Mouse (Mus musculus): Measurements from ENCODE around the gene Mlh3. TPM values are rescaled to one million over a fixed set of nuclear protein-coding genes. Genes with fewer than 3 reads are reported as not detected.

Mlh3 gene
- polyA plus RNA-seq, 1 experiment, result not detected

GRCm38 (mm10) chr12:85200929-85201829 is 69.2 kb downstream of the Mlh3 start:
- no peak overlapping the region for H3K27ac ChIP-seq (ENCODE audit: insufficient read depth, low read depth, low read length)
- WGBS, result 33% methylated on average over 24 of the region's 24 CpGs
- H3K4me1 ChIP-seq (ENCODE audit: control insufficient read depth, insufficient read depth, low read length), result peaks cover 9% of the 10 kb centered on the region
- no peak overlapping the region for H3K4me3 ChIP-seq (ENCODE audit: insufficient read depth, low read depth, low read length)
- no peak for TF ChIP-seq CTCF (IDR thresholded peaks at IDR 0.05; ENCODE audit: insufficient read depth, low read depth, low read length)
- TF ChIP-seq POLR2A (IDR thresholded peaks at IDR 0.05; ENCODE audit: insufficient read depth, low read depth, low read length), result no peak

GRCm38 (mm10) chr12:85199954-85200353 is 70.4 kb downstream of the Mlh3 start:
- H3K27ac ChIP-seq (ENCODE audit: insufficient read depth, low read depth, low read length), result no peak overlapping the region
- TF ChIP-seq CTCF (IDR thresholded peaks at IDR 0.05; ENCODE audit: insufficient read depth, low read depth, low read length) (no peak), POLR2A (IDR thresholded peaks at IDR 0.05; ENCODE audit: insufficient read depth, low read depth, low read length) (no peak)
- 82% methylated on average over 1 of the region's 1 CpGs for WGBS
- H3K4me1 ChIP-seq (ENCODE audit: control insufficient read depth, insufficient read depth, low read length), result peaks cover 9% of the 10 kb centered on the region
- H3K4me3 ChIP-seq (ENCODE audit: insufficient read depth, low read depth, low read length), result no peak overlapping the region

- H3K27ac ChIP-seq (ENCODE audit: insufficient read depth, low read depth, low read length), result no peak overlapping the region
- no peak for TF ChIP-seq CTCF (IDR thresholded peaks at IDR 0.05; ENCODE audit: insufficient read depth, low read depth, low read length)
- TF ChIP-seq POLR2A (IDR thresholded peaks at IDR 0.05; ENCODE audit: insufficient read depth, low read depth, low read length), result no peak
- no peak overlapping the region for H3K4me3 ChIP-seq (ENCODE audit: insufficient read depth, low read depth, low read length)
- WGBS, result 66% methylated on average over 8 of the region's 8 CpGs
- H3K4me1 ChIP-seq (ENCODE audit: control insufficient read depth, insufficient read depth, low read length), result peaks cover 12% of the 10 kb centered on the region
These were observed 72.5 kb downstream of the Mlh3 start for GRCm38 (mm10) chr12:85197936-85198335.

- Histone ChIP-seq H3K4me1 (ENCODE audit: control insufficient read depth, insufficient read depth, low read length) (peaks cover 18% of the 10 kb centered on the region), H3K4me3 (ENCODE audit: insufficient read depth, low read depth, low read length) (no peak overlapping the region), H3K27ac (ENCODE audit: insufficient read depth, low read depth, low read length) (no peak overlapping the region)
- WGBS, result 91% methylated on average over 7 of the region's 7 CpGs
- TF ChIP-seq POLR2A (IDR thresholded peaks at IDR 0.05; ENCODE audit: insufficient read depth, low read depth, low read length) (no peak), CTCF (IDR thresholded peaks at IDR 0.05; ENCODE audit: insufficient read depth, low read depth, low read length) (no peak)
These were observed 73.0 kb downstream of the Mlh3 start for GRCm38 (mm10) chr12:85197371-85197770.

DNA sequence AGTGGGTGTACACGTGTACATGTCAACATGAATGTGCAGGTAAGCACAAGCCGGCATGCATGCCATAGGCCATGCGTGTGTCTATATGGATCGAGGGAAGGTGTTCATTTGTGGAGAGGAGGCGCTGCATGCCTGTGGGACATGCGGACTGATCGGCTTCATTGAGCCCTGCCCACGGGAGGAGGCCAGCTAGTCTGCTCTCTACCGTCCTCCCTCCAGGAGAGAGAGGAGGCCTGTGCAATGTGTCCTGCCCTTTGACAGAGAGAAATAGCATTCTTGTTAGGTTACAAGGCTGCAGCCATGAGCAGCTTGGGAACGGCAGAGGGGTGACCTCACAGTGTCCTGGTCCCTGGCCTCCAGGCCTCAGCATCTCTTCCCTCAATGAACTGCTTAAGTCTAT is 74.2 kb downstream of the Mlh3 start:
- Histone ChIP-seq H3K4me3 (ENCODE audit: insufficient read depth, low read depth, low read length) (no peak overlapping the region), H3K4me1 (ENCODE audit: control insufficient read depth, insufficient read depth, low read length) (peaks cover 14% of the 10 kb centered on the region), H3K27ac (ENCODE audit: insufficient read depth, low read depth, low read length) (no peak overlapping the region)
- 96% methylated on average over 10 of the region's 10 CpGs for WGBS
- TF ChIP-seq POLR2A (IDR thresholded peaks at IDR 0.05; ENCODE audit: insufficient read depth, low read depth, low read length), result no peak
- no peak for TF ChIP-seq CTCF (IDR thresholded peaks at IDR 0.05; ENCODE audit: insufficient read depth, low read depth, low read length)

- Histone ChIP-seq H3K27ac (ENCODE audit: insufficient read depth, low read depth, low read length) (no peak overlapping the region), H3K4me3 (ENCODE audit: insufficient read depth, low read depth, low read length) (no peak overlapping the region), H3K4me1 (ENCODE audit: control insufficient read depth, insufficient read depth, low read length) (peaks cover 11% of the 10 kb centered on the region)
- TF ChIP-seq POLR2A (IDR thresholded peaks at IDR 0.05; ENCODE audit: insufficient read depth, low read depth, low read length) (no peak), CTCF (IDR thresholded peaks at IDR 0.05; ENCODE audit: insufficient read depth, low read depth, low read length) (no peak)
- WGBS, result 68% methylated on average over 5 of the region's 5 CpGs
These were observed 75.3 kb downstream of the Mlh3 start for GRCm38 (mm10) chr12:85195086-85195485.

DNA sequence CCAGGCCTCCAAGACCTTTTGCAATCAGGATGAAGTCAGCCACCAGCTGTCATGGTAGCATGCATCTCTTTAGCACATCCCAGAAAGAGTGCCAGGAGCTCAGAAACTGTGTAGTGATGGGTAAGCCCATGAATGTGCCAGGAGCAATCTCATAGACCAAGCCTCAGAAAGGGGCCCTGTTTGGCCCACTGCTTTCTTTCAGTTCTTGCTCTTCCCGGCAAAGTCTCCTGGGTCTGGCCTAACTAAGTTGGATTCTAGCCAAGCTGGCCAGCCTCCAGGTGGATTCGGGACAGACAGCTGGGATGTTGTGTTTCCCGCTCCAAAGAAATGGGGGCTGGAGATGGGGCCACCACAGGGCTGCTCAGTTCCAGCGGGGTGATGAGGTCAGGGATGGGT is 75.8 kb downstream of the Mlh3 start:
- WGBS, result 40% methylated on average over 4 of the region's 4 CpGs
- Histone ChIP-seq H3K4me1 (ENCODE audit: control insufficient read depth, insufficient read depth, low read length) (peaks cover 11% of the 10 kb centered on the region), H3K4me3 (ENCODE audit: insufficient read depth, low read depth, low read length) (no peak overlapping the region), H3K27ac (ENCODE audit: insufficient read depth, low read depth, low read length) (no peak overlapping the region)
- TF ChIP-seq POLR2A (IDR thresholded peaks at IDR 0.05; ENCODE audit: insufficient read depth, low read depth, low read length) (no peak), CTCF (IDR thresholded peaks at IDR 0.05; ENCODE audit: insufficient read depth, low read depth, low read length) (no peak)

DNA sequence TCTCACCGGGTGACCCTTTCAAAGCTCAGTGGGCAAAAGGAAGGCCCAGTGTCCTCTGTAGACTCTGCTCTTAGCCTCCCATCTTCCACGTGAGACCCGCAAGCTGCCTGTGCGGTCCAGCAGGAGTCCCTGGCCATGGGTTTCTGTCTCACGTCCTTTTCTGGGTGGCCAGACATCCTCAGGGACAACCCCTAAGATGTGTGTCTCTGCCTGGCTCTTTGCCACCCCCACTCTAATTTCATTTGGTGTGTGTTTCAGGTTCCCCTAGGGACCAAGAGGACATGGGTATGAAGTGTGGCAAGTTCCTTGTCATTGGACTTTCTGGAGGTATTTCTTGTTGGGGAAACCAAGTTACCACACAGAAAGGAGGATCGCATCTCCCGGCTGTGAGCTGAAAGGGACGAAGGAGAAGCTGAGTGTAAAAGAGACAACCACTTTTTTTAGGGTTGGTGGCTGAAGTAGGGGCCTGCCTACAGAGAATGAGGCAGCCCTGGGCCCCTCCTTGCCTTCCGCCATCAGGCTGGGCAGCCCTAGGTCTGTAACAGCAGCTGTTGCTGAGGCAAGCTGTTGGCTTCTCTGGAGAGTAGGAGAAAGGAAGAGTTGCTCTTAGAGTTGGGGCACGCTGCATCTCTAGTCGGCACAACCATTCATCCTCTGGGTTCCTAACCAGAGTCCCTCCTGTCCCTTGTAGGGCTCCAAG is 76.3 kb downstream of the Mlh3 start:
- Histone ChIP-seq H3K27ac (ENCODE audit: insufficient read depth, low read depth, low read length) (no peak overlapping the region), H3K4me3 (ENCODE audit: insufficient read depth, low read depth, low read length) (no peak overlapping the region), H3K4me1 (ENCODE audit: control insufficient read depth, insufficient read depth, low read length) (peaks cover 11% of the 10 kb centered on the region)
- no peak for TF ChIP-seq CTCF (IDR thresholded peaks at IDR 0.05; ENCODE audit: insufficient read depth, low read depth, low read length)
- TF ChIP-seq POLR2A (IDR thresholded peaks at IDR 0.05; ENCODE audit: insufficient read depth, low read depth, low read length), result no peak
- 90% methylated on average over 11 of the region's 11 CpGs for WGBS

GRCm38 (mm10) chr12:85193146-85193545 is 77.3 kb downstream of the Mlh3 start:
- WGBS, result 85% methylated on average over 10 of the region's 10 CpGs
- TF ChIP-seq CTCF (IDR thresholded peaks at IDR 0.05; ENCODE audit: insufficient read depth, low read depth, low read length) (no peak), POLR2A (IDR thresholded peaks at IDR 0.05; ENCODE audit: insufficient read depth, low read depth, low read length) (no peak)

More at GRCm38 (mm10) chr12:85193146-85193545, 77.3 kb downstream of the Mlh3 start:
- Histone ChIP-seq H3K27ac (ENCODE audit: insufficient read depth, low read depth, low read length) (no peak overlapping the region), H3K4me1 (ENCODE audit: control insufficient read depth, insufficient read depth, low read length) (peaks cover 11% of the 10 kb centered on the region), H3K4me3 (ENCODE audit: insufficient read depth, low read depth, low read length) (no peak overlapping the region)

Measured in olfactory bulb, adult 2 months (tissue).